Mouse (Mus musculus) thymus, adult 2 months (tissue): ENCODE results near the gene Foxn4. TPM values are rescaled to one million over a fixed set of nuclear protein-coding genes. Genes with fewer than 3 reads are reported as not detected.

ENCODE experiments used
- DNase-seq: peaks from one replicate; pipeline ENCODE4 v3.0.0; 2021
- H3K27ac ChIP-seq: fragments of 200-500 bp; 2 replicates; pipeline ENCODE4 v1.5.1; 2012; ENCODE audit warnings: low read length, control low read depth; ENCODE audit not compliant: control insufficient read depth, insufficient read depth
- H3K27me3 ChIP-seq: fragments of 200-500 bp; 2 replicates; pipeline ENCODE4 v1.6.1; 2012; ENCODE audit warnings: mild to moderate bottlenecking, low read length, moderate library complexity, mixed read lengths; ENCODE audit not compliant: control insufficient read depth, insufficient read depth
- H3K36me3 ChIP-seq: fragments of 200-500 bp; 2 replicates; pipeline ENCODE4 v1.6.1; 2012; ENCODE audit warnings: mild to moderate bottlenecking, low read length, moderate library complexity; ENCODE audit not compliant: control insufficient read depth, insufficient read depth
- H3K4me1 ChIP-seq: fragments of 200-500 bp; replicated peaks from 2 replicates; pipeline ENCODE4 v1.6.1; 2012; ENCODE audit warnings: low read length; ENCODE audit not compliant: control insufficient read depth, insufficient read depth
- H3K4me3 ChIP-seq: fragments of 200-500 bp; 2 replicates; pipeline ENCODE4 v1.5.1; 2012; ENCODE audit warnings: mild to moderate bottlenecking, low read length, control low read depth, moderate library complexity; ENCODE audit not compliant: control insufficient read depth, insufficient read depth
- CTCF ChIP-seq: fragments of 200-500 bp; IDR thresholded peaks from 2 replicates; pipeline ENCODE4 v1.5.1; 2012; ENCODE audit warnings: mild to moderate bottlenecking, control low read depth, low read length, moderate library complexity, borderline replicate concordance; ENCODE audit not compliant: control insufficient read depth, poor library complexity, insufficient read depth; ENCODE audit errors: extremely low read depth
- POLR2A ChIP-seq: fragments of 200-500 bp; IDR thresholded peaks from 2 replicates; pipeline ENCODE4 v1.6.1; 2012; ENCODE audit warnings: mild to moderate bottlenecking, low read length, control low read depth, moderate library complexity; ENCODE audit not compliant: control insufficient read depth, poor library complexity, insufficient read depth; ENCODE audit errors: extremely low read depth
- WGBS: fragments of 180-500 bp; shearing (Covaris S2); methylation state at CpG from one replicate; pipeline ENCODE4 v1.1.7; 2018; 5-methylcytosine and 5-hydroxymethylcytosine counted together
- polyA plus RNA-seq: library from polyadenylated mRNA; depleted of rRNA; stranded (reverse); fragments of >200 nt; gene quantifications from 2 replicates; pipeline ENCODE4 v1.2.3, GENCODE M21; 2012

Foxn4 gene
- polyA plus RNA-seq, 1 experiment = 0.20 TPM

DNA sequence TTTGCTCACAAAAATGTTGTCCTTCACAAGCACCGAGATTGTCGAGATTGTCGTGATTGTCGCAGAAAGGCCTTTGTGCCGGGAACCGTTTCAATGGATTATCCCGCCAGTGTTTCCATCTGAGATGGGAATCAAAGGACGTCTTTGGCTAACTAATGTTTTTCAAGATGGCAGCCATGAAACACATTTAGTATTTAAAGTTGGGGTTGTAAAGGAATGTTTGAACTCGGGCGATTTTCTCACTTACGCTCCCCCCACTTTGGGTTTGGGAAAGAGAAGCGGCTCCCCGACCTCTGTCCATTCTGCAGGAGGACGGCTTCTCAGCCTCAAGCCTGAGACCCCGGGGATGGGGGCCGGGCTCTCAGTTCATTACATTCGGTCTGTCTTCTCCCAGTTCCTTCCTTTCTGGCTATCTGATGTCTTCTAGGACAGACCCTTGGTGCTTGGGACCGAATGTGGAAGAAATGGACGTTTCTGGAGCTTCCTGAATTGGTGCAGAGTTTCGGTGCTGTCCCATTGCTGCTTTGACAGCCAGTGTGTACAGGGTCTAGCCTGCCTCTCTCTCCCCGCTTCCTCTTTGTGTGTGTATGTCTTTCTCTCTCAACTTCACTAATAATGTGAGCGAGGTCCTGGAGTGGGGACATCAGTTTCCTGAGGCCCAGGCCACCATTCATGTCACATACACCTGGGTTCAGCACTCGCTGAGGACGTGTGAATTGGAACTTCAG is 26.4 kb upstream of the Foxn4 start:
- Histone ChIP-seq H3K27ac (no peak overlapping the region), H3K27me3 (no peaks in the 10 kb centered on the region), H3K36me3 (no peaks in the 10 kb centered on the region), H3K4me3 (no peak overlapping the region), H3K4me1 (no peaks in the 10 kb centered on the region)
- WGBS = 82% methylated on average over 24 of the region's 24 CpGs
- DNase-seq = no peak
- TF ChIP-seq POLR2A (no peak), CTCF (no peak)

DNA sequence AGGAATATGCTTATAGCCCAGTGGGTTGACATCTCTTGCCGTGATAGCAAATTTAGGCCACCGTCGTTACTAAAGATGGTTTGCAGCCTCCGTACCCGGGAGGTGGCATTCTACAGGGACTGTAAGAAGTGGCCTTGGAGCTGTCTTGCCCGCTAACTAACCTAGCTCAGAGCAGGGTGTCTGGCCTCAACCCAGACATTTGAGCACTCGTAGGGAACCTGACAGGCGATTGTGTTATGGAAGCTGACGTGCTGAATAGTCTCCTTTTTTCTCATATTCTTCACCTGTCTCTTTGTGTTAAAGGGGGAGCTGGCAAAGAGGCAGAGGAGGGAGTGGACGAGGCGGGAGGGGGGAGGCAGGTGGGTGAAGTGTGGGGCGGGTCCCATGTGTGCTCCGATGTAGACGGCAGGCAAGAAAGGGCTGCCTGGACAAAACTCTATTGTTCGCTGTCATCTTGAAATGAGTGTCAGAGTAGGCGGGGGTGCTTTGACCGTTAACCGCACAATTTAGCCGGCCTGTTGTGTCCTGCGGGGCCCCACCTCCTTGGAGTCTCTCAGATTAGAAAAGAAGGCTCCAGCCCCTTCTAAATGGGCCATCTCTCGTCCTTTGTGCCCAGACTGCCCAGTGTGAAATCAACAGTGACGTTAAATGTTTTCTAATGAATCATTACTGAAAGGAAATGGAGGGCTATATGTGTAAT is 25.7 kb upstream of the Foxn4 start:
- H3K27ac ChIP-seq = no peak overlapping the region
- no peak for DNase-seq
- TF ChIP-seq POLR2A (no peak), CTCF (no peak)
- H3K27me3 ChIP-seq = no peaks in the 10 kb centered on the region
- H3K36me3 ChIP-seq = no peaks in the 10 kb centered on the region
- H3K4me3 ChIP-seq = no peak overlapping the region
- no peaks in the 10 kb centered on the region for H3K4me1 ChIP-seq
- WGBS = 92% methylated on average over 22 of the region's 22 CpGs

DNA sequence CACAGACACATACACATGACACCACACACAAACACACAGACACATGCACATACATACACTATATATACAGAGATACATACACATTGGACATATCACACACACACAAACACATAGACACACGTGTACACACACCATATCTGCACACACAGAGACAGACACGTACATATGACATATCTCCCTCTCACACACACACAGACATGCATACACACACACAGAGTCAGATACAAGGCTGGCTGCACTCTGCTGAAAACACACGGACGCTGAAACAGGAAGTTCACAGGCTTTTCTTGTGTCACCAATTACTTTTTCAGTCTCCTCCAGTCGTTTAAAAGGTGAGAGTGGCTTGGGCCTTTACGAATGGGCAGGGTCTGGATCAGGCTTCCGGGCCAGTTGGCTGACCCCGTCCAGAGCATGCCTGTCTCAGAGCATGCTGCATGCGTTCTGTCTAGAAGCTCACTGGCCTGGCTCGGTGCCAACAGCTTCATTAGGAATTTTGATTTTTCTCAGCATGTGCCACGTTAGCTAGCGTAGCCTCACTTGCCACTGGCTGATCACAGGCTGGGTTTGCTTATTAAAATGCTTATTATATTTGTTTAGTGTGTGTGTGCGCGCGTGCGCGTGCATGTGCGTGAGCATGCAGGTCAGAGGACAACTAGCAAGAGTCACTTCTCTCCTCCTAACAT is 24.7 kb upstream of the Foxn4 start:
- DNase-seq = no peak

DNA sequence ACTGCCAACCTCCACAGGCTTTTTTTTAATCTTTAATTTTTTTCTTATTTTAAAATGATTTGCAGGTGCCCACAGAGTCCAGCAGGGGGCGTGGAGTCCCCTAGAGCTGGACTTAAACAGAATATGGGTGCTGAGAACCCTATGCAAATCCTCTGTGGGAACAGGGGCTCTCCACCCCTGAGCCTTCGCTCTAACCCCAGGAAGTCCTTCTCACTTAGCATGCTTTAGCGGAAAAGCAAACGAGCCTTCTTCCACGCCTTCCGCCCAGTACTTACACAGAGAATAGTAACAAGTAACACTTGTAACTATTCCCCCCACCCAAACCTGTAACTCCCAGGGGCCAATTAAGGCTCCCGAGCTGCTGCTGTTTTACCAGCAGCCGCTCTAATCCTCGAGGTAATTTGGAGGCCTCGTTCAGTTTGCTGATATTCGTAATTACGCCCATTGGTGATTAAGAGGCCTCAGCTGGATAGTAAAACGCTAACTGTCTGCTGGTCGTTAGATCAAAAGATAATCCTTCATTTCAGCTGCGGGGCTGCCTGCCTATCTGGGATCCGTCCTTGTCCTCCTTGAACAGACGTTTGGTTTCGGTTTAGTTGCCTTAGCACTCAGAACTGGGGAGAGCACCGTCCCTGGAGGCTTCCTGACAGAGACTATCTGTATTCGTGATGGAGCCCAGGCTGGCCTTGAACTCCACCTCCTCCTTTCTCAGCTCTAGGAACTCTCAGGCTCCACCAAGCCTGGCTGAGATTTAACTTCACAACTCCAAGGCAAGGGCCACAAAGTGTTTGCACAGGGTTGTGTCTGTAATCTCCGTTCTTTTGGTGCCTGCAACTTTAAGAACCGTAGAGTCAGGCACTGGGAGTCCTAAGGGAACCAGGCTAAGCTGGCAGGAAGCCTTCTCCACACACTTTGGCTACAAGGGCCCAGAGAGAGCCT is 23.4 kb upstream of the Foxn4 start:
- DNase-seq = no peak
- Histone ChIP-seq H3K36me3 (no peaks in the 10 kb centered on the region), H3K27ac (no peak overlapping the region), H3K4me1 (no peaks in the 10 kb centered on the region), H3K27me3 (no peaks in the 10 kb centered on the region), H3K4me3 (no peak overlapping the region)
- 75% methylated on average over 22 of the region's 22 CpGs for WGBS
- TF ChIP-seq POLR2A = no peak
- no peak for TF ChIP-seq CTCF

More for the DNA sequence above, 24.7 kb upstream of the Foxn4 start:
- H3K4me1 ChIP-seq = no peaks in the 10 kb centered on the region
- WGBS = 73% methylated on average over 18 of the region's 18 CpGs
- H3K36me3 ChIP-seq = no peaks in the 10 kb centered on the region
- H3K27ac ChIP-seq = no peak overlapping the region
- no peaks in the 10 kb centered on the region for H3K27me3 ChIP-seq
- TF ChIP-seq CTCF (no peak), POLR2A (no peak)
- H3K4me3 ChIP-seq = no peak overlapping the region

DNA sequence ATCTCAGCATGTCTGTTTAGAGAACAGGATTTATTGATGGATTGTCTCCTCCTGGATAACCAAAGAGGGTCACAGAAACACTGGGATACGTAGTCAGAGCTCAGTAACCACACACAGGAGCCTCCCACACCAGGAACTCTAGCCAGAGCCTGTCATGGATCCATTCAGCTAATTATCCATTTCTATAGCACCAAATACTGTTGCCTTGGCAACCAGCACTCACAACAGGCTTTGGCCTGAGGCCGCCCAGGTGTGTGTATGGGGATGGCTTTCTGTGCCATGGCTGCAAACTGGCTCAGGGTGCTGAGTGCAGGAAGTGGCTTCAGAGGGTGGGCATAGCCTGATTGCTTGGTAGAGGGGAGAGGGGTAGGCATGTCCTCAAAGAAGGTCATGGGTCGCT is 16.4 kb upstream of the Foxn4 start:
- Histone ChIP-seq H3K4me3 (no peak overlapping the region), H3K27me3 (no peaks in the 10 kb centered on the region; the same call in 1 of the 2 replicates), H3K4me1 (no peaks in the 10 kb centered on the region), H3K36me3 (no peaks in the 10 kb centered on the region), H3K27ac (no peak overlapping the region)
- TF ChIP-seq POLR2A = no peak
- DNase-seq = no peak
- WGBS = 87% methylated on average over 3 of the region's 3 CpGs

DNA sequence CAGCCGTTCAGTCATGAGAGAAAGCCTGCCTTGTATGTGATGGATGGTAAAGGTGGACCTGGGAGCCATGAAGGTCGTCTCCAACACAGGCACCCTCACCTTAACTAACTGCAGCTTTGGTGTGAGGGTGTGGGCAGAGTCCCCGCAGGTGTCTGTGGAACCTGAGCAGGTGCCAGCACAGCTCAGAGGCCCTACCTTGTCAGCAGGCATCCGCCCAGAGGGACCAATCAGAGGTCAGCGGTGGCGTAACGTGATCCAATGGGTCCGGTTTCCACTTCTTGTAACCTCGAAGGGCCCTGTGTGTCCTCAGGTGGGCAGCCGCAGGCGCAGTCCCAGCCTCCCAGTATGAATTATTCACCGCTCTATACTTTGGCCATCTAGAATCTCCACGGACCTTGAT is 15.3 kb upstream of the Foxn4 start, which contains the start of gene Myo1h:
Gene Myo1h, plus strand, starts transcription at position 293 of the 400 bp plus-strand sequence.
- Histone ChIP-seq H3K4me1 (no peaks in the 10 kb centered on the region), H3K27ac (no peak within 1 kb of the TSS), H3K36me3 (no peaks in the 10 kb centered on the region), H3K27me3 (no peaks in the 10 kb centered on the region; the same call in 1 of the 2 replicates), H3K4me3 (no peak within 1 kb of the TSS)
- TF ChIP-seq CTCF = no peak
- TF ChIP-seq POLR2A = no peak
- DNase-seq = no peak
- WGBS = 51% methylated on average over 13 of the region's 13 CpGs
